Mouse (Mus musculus) CH12.LX (cell line): Measurements from ENCODE around the gene Cysrt1.

Source experiments
- CHD1 ChIP-seq: IDR thresholded peaks from 2 replicates; pipeline ENCODE4 v1.6.1; 2012; ENCODE audit warnings: low read depth, low read length, improper control_type of control experiment, inconsistent platforms
- EP300 ChIP-seq: IDR thresholded peaks from 2 replicates; pipeline ENCODE4 v1.6.1; 2011; ENCODE audit warnings: low read length, improper control_type of control experiment
- MAFK ChIP-seq: IDR thresholded peaks from 2 replicates; pipeline ENCODE4 v1.6.1; 2011; ENCODE audit warnings: low read length, improper control_type of control experiment; ENCODE audit not compliant: insufficient replicate concordance
- NRF1 ChIP-seq: IDR thresholded peaks from 2 replicates; pipeline ENCODE4 v1.6.1; 2014; ENCODE audit warnings: low read depth, mild to moderate bottlenecking, inconsistent platforms, low read length, improper control_type of control experiment, moderate library complexity
- POLR2A ChIP-seq: IDR thresholded peaks from 2 replicates; pipeline ENCODE4 v1.6.1; 2011; ENCODE audit warnings: low read depth, mild to moderate bottlenecking, improper control_type of control experiment, low read length
- TCF12 ChIP-seq: IDR thresholded peaks from 2 replicates; pipeline ENCODE4 v1.6.1; 2014; ENCODE audit warnings: low read depth, mild to moderate bottlenecking, inconsistent platforms, low read length, improper control_type of control experiment

DNA sequence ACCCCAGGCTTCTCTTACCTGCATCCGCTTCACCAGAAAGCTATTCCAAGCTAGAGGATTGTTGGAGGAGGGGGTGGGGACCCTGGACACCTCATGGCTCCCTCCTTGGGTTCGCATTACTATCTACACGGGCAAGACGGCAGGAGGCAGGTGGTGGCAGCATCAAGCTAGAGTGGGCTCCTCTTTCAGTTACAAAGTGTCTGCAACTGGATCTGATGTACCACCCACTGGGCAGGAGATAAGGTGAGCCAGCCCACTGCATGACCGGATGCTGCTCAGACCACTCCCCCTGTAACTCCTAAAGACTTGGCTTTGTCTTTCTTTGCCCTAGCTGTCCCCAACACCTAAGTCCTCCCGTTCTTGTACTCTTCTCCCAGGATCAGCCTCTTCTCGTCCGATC, 5.6 kb downstream of the Cysrt1 start, which contains the start of gene Rnf224:
- no peak for TF ChIP-seq EP300
- no peak for TF ChIP-seq MAFK
- TF ChIP-seq TCF12, result no peak
- TF ChIP-seq POLR2A, result no peak
- no peak for TF ChIP-seq CHD1
- TF ChIP-seq NRF1, result no peak
